Comparison of ENCODE assay signal across 9 mouse cellular contexts in the genomic region with DNA sequence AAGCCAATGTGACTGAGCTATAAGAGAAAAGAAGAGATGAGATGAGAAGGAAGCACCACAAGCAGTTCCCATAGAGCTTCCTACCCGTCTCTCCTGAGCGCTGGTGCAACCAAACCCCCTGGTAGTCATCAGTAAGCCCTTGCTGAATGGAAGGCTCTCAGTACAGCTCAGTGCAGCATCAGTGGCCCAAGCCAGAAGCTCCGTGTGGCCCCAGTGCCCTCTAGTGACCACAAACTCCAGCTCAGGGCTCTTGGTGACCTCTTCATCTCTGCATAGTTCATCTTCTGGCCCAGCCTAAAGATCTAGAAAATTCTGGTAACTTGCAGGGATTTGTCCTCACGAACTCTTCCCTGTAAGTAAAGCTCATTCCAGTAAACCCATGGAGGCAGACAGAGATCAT.
DNase-seq lines count a peak whose midpoint lies in the region; ATAC-seq and TF ChIP-seq lines count a peak whose summit lies in the region.
"Had no signal": no experiment of that assay in that cellular context is flagged by ENCODE, and none has a peak within 500 bp of the region (broad histone marks: within the 10 kb centered on the region; RNA-seq: fewer than 3 reads in every experiment).

No protein-coding gene starts in this region.

- no peaks in the 10 kb centered on the region for H3K27me3 ChIP-seq in hindbrain, embryonic 10.5 days (ENCODE audit: insufficient read depth, poor library complexity, severe bottlenecking)
- H3K27me3 ChIP-seq in hindbrain, embryonic 14.5 days (ENCODE audit: control insufficient read depth, insufficient read depth, low read length): no peaks in the 10 kb centered on the region
- no peaks in the 10 kb centered on the region for H3K27me3 ChIP-seq in embryonic facial prominence, embryonic 10.5 days (replicated peaks; ENCODE audit: low read depth, poor library complexity, severe bottlenecking)
- H3K27me3 ChIP-seq in kidney, postnatal 0 days (ENCODE audit: insufficient read depth, low read length): no peaks in the 10 kb centered on the region
- no peaks in the 10 kb centered on the region for H3K27me3 ChIP-seq in splenic B cell, adult 2 months (ENCODE audit: control insufficient read depth, insufficient read depth, low read length, poor library complexity, severe bottlenecking)
- H3K27me3 ChIP-seq: megakaryocyte, embryonic 14.5 days had no signal

- H3K27ac ChIP-seq in hindbrain, embryonic 10.5 days: no peak overlapping the region
- H3K27ac ChIP-seq in hindbrain, embryonic 14.5 days: no peak overlapping the region
- H3K27ac ChIP-seq in embryonic facial prominence, embryonic 10.5 days (replicated peaks): no peak overlapping the region
- H3K27ac ChIP-seq in kidney, postnatal 0 days: no peak overlapping the region

- peak; percentile 45 for DNase-seq in hindbrain, embryonic 10.5 days (ENCODE audit: low spot score)
- no peak for DNase-seq in hindbrain, embryonic 14.5 days (ENCODE audit: low spot score)
- peak; percentile 73 to 75 for DNase-seq in B cell, adult 2 months
- DNase-seq in adrenal gland, postnatal 14 days: peak; percentile 69
- peak; percentile 34 for DNase-seq in embryonic facial prominence, embryonic 10.5 days (ENCODE audit: low spot score)
- peak; percentile 68 for DNase-seq in kidney, postnatal 0 days (ENCODE audit: low spot score)
- DNase-seq in lung, postnatal 25 days (ENCODE audit: low spot score): peak; percentile 59
- peak; percentile 75 for DNase-seq in splenic B cell, adult 2 months (ENCODE audit: low read depth, low spot score)

- ATAC-seq in hindbrain, embryonic 14.5 days (ENCODE audit: low FRiP score): no peak
- peak; percentile 72; the same call in 1 of the 2 replicates for ATAC-seq in kidney, postnatal 0 days (replicated peaks; ENCODE audit: low FRiP score, low read depth)

- no peak overlapping the region for H3K9ac ChIP-seq in hindbrain, embryonic 14.5 days
- H3K9ac ChIP-seq in kidney, postnatal 0 days (ENCODE audit: low read depth, low read length): no peak overlapping the region

- H3K4me1 ChIP-seq in hindbrain, embryonic 10.5 days (replicated peaks): 0 out of 2 replicates have a peak, but pooled peaks cover 10% of the 10 kb centered on the region
- peaks cover 7% of the 10 kb centered on the region; the same call in 1 of the 2 replicates for H3K4me1 ChIP-seq in hindbrain, embryonic 14.5 days (replicated peaks; ENCODE audit: control insufficient read depth, insufficient read depth, low read length)
- H3K4me1 ChIP-seq in embryonic facial prominence, embryonic 10.5 days: peaks cover 3% of the 10 kb centered on the region; the same call in 1 of the 2 replicates
- H3K4me1 ChIP-seq in kidney, postnatal 0 days (replicated peaks; ENCODE audit: insufficient read depth, low read length): peaks cover 6% of the 10 kb centered on the region

- peak; percentile 80 for TF ChIP-seq CTCF in kidney, postnatal 0 days (IDR thresholded peaks at IDR 0.05; ENCODE audit: low read depth)

- no peak overlapping the region for H3K4me2 ChIP-seq in hindbrain, embryonic 14.5 days (replicated peaks)
- no peak overlapping the region for H3K4me2 ChIP-seq in kidney, postnatal 0 days (ENCODE audit: low read length)

- WGBS in hindbrain, embryonic 10.5 days: 33% methylated on average over 4 of the region's 4 CpGs
- WGBS in hindbrain, embryonic 14.5 days: 40% methylated on average over 4 of the region's 4 CpGs
- WGBS in embryonic facial prominence, embryonic 10.5 days: 45% methylated on average over 4 of the region's 4 CpGs
- 53% methylated on average over 4 of the region's 4 CpGs for WGBS in kidney, postnatal 0 days

- no peaks in the 10 kb centered on the region for H3K36me3 ChIP-seq in hindbrain, embryonic 10.5 days
- H3K36me3 ChIP-seq in hindbrain, embryonic 14.5 days (replicated peaks; ENCODE audit: control insufficient read depth, insufficient read depth): no peaks in the 10 kb centered on the region
- H3K36me3 ChIP-seq in embryonic facial prominence, embryonic 10.5 days (replicated peaks): no peaks in the 10 kb centered on the region
- no peaks in the 10 kb centered on the region for H3K36me3 ChIP-seq in kidney, postnatal 0 days (ENCODE audit: insufficient read depth, low read length)
- H3K36me3 ChIP-seq in splenic B cell, adult 2 months (ENCODE audit: control insufficient read depth, insufficient read depth, low read length, poor library complexity, severe bottlenecking): no peaks in the 10 kb centered on the region

- H3K4me3 ChIP-seq in hindbrain, embryonic 10.5 days: no peak overlapping the region
- no peak overlapping the region for H3K4me3 ChIP-seq in hindbrain, embryonic 14.5 days (replicated peaks; ENCODE audit: low read length)
- no peak overlapping the region for H3K4me3 ChIP-seq in embryonic facial prominence, embryonic 10.5 days
- no peak overlapping the region for H3K4me3 ChIP-seq in kidney, postnatal 0 days (replicated peaks; ENCODE audit: low read depth, low read length)
- H3K4me3 ChIP-seq: megakaryocyte, embryonic 14.5 days had no signal

- no peaks in the 10 kb centered on the region for H3K9me3 ChIP-seq in hindbrain, embryonic 10.5 days
- H3K9me3 ChIP-seq in hindbrain, embryonic 14.5 days (ENCODE audit: control insufficient read depth, low read length): no peaks in the 10 kb centered on the region
- no peaks in the 10 kb centered on the region for H3K9me3 ChIP-seq in embryonic facial prominence, embryonic 10.5 days
- H3K9me3 ChIP-seq in kidney, postnatal 0 days (replicated peaks; ENCODE audit: low read length): no peaks in the 10 kb centered on the region
- H3K9me3 ChIP-seq: megakaryocyte, embryonic 14.5 days had no signal
